Mouse (Mus musculus): Measurements from ENCODE around the gene Ndufv1.

The Ndufv1 gene

GRCm38 (mm10) chr19:4001752-4002151, 10.9 kb downstream of the Ndufv1 start:
- DNase-seq (ENCODE audit: low spot score) = no peak

GRCm38 (mm10) chr19:4000949-4001525, 11.6 kb downstream of the Ndufv1 start:
- no peak for DNase-seq (ENCODE audit: low spot score)

- DNase-seq (ENCODE audit: low spot score) = peak; percentile 94
Observed at GRCm38 (mm10) chr19:4000119-4000900, 12.3 kb downstream of the Ndufv1 start, which contains the start of the genes Nudt8 and Gm49405. TSS of gene Nudt8 (plus strand) at chr19:4000580. TSS of gene Gm49405 (plus strand) at chr19:4000626.

- no peak for DNase-seq (ENCODE audit: low spot score)
Observed at GRCm38 (mm10) chr19:3999121-3999730, 13.4 kb downstream of the Ndufv1 start.

- no peak for DNase-seq (ENCODE audit: low spot score)
Observed at GRCm38 (mm10) chr19:3998335-3998734, 14.3 kb downstream of the Ndufv1 start.

GRCm38 (mm10) chr19:3997231-3997630, 15.4 kb downstream of the Ndufv1 start:
- no peak for DNase-seq (ENCODE audit: low spot score)

- DNase-seq (ENCODE audit: low spot score) = no peak
Observed at GRCm38 (mm10) chr19:3996747-3997146, 15.9 kb downstream of the Ndufv1 start.

GRCm38 (mm10) chr19:3996106-3996505, 16.5 kb downstream of the Ndufv1 start:
- DNase-seq (ENCODE audit: low spot score) = no peak

GRCm38 (mm10) chr19:3995505-3995904, 17.1 kb downstream of the Ndufv1 start:
- DNase-seq (ENCODE audit: low spot score) = no peak

GRCm38 (mm10) chr19:3994932-3995331, 17.7 kb downstream of the Ndufv1 start:
- no peak for DNase-seq (ENCODE audit: low spot score)

GRCm38 (mm10) chr19:3992416-3992815, 20.2 kb downstream of the Ndufv1 start, which contains the start of gene Tbx10:
TSS of gene Tbx10 (plus strand) at chr19:3992752.
- DNase-seq (ENCODE audit: low spot score) = no peak

GRCm38 (mm10) chr19:3991966-3992365, 20.6 kb downstream of the Ndufv1 start:
- no peak for DNase-seq (ENCODE audit: low spot score)

GRCm38 (mm10) chr19:3991562-3991961, 21.0 kb downstream of the Ndufv1 start:
- no peak for DNase-seq (ENCODE audit: low spot score)

GRCm38 (mm10) chr19:3990804-3991203, 21.8 kb downstream of the Ndufv1 start:
- no peak for DNase-seq (ENCODE audit: low spot score)

- no peak for DNase-seq (ENCODE audit: low spot score)
Observed at GRCm38 (mm10) chr19:3988750-3989149, 23.9 kb downstream of the Ndufv1 start.

- no peak for DNase-seq (ENCODE audit: low spot score)
Observed at GRCm38 (mm10) chr19:3988066-3988465, 24.5 kb downstream of the Ndufv1 start.

- peak; percentile 72 for DNase-seq (ENCODE audit: low spot score)
Observed at GRCm38 (mm10) chr19:3986334-3986733, 26.3 kb downstream of the Ndufv1 start, which contains the start of gene Acy3. TSS of gene Acy3 (plus strand) at chr19:3986570.

GRCm38 (mm10) chr19:3985261-3985681, 27.3 kb downstream of the Ndufv1 start:
- DNase-seq (ENCODE audit: low spot score) = no peak

GRCm38 (mm10) chr19:3983527-3984200, 28.9 kb downstream of the Ndufv1 start:
- no peak for DNase-seq (ENCODE audit: low spot score)

- DNase-seq (ENCODE audit: low spot score) = no peak
Observed at GRCm38 (mm10) chr19:3980917-3981316, 31.7 kb downstream of the Ndufv1 start.

GRCm38 (mm10) chr19:3980309-3980708, 32.3 kb downstream of the Ndufv1 start:
- DNase-seq (ENCODE audit: low spot score) = peak; percentile 47

GRCm38 (mm10) chr19:3975866-3976265, 36.7 kb downstream of the Ndufv1 start:
- DNase-seq (ENCODE audit: low spot score) = no peak

Data from ovary, adult 18-20 months (tissue).